Mouse (Mus musculus) T-helper 1 cell (primary cell): ENCODE measurements around the gene Fuk.
"Not testable (repeated sequence)": the region's sequence is repeated elsewhere in the genome, so short reads cannot be mapped to it uniquely, and the experiment has no call there.

Experiments
- in situ Hi-C: fragments of 300-600 bp; cut with MboI, MseI; formaldehyde crosslinking; loops from one replicate; pipeline ENCODE4 v1.15.1; 2025; ENCODE audit warnings: high pct_unique_total_duplicates

The Fuk gene

DNA sequence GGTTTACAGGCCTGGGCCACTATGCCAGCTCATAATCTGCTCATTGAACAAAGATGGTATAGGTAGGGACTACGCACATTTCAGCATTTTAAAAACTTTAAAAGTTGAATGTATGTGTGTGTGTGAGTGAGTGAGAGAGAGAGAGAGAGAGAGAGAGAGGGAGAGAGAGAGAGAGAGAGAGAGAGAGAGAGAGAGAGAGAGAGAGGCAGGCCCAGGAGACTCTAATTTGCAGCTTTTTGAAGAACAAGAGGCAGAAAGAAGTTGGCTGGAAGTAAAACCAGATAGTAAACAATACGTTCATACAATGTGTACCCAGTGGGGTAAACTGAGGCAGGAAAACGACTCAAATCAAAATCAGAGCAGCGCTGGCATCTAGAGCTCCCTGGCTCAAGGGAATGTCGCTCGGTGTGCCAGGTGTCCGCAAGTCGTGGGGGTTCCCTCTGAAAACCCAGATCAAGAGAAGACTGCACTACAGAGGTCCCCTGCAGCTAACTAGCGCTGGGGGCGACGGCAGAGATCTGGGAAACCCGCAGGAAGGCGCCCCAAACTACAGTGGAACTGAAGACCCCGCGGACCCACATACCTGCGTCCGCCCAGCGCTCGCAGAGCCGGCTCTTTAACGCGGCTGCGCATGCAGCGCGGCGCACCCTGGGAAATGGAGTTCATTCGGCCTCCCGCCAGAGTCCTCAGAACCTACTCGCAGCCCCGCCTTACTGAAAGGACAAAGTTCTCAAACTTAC lies at the start of gene Fuk:
Gene Fuk, minus strand, starts transcription at position 650 of the 740 bp plus-strand sequence.
- in situ Hi-C loops, result no loop called here

- in situ Hi-C loops, result loop anchor here (5.0 kb wide), 1 partner anchor 38 kb away; no protein-coding TSS in a partner anchor
These were observed 47.8 kb upstream of the Fuk start for GRCm38 (mm10) chr8:110950065-110950484.

GRCm38 (mm10) chr8:110945716-110946115 lies 43.4 kb upstream of the Fuk start:
- in situ Hi-C loops, result no loop called here

DNA sequence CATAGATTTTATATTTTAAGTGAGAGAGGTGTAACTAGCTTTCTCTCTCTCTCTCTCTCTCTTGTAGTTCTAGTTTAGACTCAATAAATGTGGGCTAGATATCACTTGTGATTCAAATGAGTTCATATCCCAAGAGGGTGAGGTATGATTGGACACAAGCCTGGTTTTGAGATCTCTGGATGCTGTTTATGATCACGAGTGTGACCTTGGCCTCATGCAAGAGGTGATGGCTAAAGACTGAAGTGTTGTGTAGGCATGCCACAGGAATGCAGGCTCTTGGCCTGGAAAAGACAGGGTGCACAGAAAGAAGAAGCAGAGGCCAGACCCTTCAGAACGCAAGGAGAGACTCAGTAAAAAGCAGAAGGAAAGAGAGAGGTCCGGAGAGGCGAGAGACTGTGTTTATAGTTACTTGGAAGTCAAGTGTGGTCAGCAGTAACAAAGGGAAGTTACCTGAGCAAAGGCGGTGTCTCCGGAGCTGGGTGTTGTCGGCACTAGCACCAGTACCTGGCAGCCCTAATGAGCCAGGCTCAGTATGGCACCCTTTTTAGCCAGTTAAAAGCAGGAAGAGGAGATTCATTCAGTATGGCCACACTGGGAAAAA lies 42.1 kb upstream of the Fuk start:
- in situ Hi-C loops, result no loop called here

- in situ Hi-C loops, result no loop called here
These were observed 39.2 kb upstream of the Fuk start for GRCm38 (mm10) chr8:110941453-110941948.

GRCm38 (mm10) chr8:110940682-110941452 lies 38.6 kb upstream of the Fuk start:
- in situ Hi-C loops, result no loop called here

- in situ Hi-C loops, result no loop called here
These were observed 36.7 kb upstream of the Fuk start for GRCm38 (mm10) chr8:110938882-110939589.

DNA sequence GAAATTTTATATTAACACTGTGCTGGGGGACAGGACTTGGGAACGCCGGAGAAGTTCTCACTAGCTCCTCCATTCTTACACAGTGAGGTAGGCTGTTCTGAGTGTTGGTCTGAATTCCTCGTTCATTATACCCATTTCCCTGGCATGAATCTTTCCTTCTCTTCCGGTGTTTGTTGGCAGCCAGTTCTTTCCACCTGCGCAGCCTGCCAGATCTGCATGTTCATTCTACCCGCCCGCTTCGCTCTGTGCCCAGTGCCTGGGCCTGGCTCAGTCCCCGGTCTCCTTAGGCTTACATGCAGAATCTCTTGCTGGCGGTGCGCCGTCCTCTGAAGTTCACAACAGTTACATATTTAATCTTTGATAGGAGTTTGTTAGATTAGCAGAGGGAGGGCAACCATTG lies 33.9 kb upstream of the Fuk start:
- in situ Hi-C loops, result no loop called here

- in situ Hi-C loops, result no loop called here
These were observed 31.0 kb upstream of the Fuk start for GRCm38 (mm10) chr8:110933272-110933671.

GRCm38 (mm10) chr8:110932444-110932843 lies 30.2 kb upstream of the Fuk start:
- in situ Hi-C loops, result no loop called here

GRCm38 (mm10) chr8:110931176-110931939 lies 29.1 kb upstream of the Fuk start:
- in situ Hi-C loops, result no loop called here

DNA sequence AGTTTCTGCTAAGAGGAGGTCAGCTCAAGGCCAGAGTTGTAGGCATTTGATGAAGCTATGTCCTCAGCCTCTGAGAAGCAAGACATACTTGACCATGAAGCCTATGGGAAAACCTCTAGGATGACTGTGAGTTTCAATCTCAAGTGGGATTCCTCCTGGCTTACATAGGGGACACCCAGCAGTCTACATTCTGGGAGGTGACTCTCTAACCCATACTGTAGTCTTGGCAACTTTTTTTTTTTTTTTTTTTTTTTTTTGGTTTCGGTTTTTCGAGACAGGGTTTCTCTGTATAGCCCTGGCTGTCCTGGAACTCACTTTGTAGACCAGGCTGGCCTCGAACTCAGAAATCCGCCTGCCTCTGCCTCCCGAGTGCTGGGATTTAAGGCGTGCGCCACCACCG lies 27.4 kb upstream of the Fuk start:
- in situ Hi-C loops, result not testable (repeated sequence)

DNA sequence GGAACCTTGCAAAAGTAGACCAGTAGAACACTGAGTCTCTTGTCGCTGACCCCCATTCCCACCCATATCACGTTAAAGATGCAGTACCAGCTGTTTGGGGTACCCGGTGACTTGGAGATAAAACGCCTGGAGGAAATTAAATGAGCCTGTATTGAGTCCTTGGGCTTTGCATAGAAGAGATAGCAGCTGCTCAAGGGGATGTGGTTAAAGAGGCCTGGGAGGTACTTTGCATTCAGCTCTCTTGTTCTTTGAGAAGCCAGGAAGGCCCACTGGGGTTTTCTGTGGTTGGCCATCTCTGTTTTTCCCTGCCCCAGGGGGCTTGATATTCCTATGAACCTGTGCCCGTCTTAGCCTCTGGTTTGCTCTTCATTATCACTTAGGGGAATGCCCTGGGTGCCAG lies 26.8 kb upstream of the Fuk start:
- in situ Hi-C loops, result no loop called here

DNA sequence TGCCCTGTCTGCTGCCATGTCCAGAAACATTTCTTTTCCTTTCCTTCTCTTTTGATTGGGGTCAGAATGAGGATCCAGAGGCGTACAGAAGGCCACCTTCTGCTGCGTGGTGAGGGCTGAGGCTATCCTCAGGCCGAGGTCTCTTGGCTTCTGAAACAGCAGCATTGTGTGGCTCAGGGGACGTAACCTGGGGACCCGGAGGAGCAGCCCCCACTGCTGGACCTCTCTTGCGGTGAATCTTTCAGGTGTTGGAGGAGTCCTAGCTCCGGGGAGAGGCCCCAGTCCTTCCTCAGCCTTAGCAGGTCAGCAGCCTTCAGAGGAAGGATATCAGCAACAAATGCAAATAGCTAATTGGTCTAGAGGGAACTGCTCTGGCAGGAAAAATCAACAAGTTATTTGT lies 26.1 kb upstream of the Fuk start:
- in situ Hi-C loops, result no loop called here

- in situ Hi-C loops, result no loop called here
These were observed 24.4 kb upstream of the Fuk start for GRCm38 (mm10) chr8:110926690-110927089.

DNA sequence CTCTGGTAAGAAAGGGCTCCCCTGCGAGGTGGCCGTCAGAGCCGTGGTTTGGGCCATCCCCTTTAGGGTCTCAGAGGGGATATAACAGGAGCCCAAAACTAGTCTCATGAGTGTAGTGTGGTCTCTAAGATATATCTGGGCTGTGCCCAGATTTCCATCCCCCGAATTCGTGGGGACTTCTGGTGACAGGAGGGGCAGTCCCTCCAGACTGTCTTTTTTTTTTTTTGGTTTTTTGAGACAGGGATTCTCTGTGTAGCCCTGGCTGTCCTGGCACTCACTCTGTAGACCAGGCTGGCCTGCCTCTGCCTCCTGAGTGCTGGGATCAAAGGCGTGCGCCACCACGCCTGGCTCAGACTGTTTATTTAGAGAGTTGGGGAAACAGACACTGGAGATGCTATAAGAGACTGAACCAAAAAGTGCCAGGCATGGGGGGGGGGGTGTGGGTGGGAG lies 23.4 kb upstream of the Fuk start:
- in situ Hi-C loops, result no loop called here

GRCm38 (mm10) chr8:110921492-110922230 lies 19.4 kb upstream of the Fuk start:
- in situ Hi-C loops, result no loop called here

DNA sequence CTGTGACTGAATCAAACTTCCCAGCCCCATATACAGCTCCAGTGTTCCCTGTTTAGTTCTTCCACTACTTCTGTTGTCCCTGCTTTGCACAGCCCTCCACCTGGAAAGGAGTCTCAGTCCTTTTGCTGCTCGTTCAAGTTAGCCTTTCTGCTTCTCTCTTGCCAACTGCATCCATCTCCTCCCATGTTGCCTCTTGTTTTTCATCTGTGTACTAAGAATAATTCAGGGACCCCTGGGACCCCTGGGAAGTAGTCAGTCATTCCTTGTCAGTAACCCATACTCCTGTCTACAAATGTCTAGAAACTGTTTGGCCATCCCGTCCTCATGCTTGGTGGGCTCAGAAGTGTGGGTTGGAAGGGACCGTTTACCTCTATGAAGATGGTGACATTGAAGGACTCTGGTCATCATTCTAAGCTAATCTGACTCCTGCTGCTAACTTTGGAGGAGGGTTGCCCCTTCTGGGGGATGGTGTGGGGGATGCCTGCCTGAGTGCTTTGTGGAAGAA lies 18.5 kb upstream of the Fuk start:
- in situ Hi-C loops, result no loop called here

DNA sequence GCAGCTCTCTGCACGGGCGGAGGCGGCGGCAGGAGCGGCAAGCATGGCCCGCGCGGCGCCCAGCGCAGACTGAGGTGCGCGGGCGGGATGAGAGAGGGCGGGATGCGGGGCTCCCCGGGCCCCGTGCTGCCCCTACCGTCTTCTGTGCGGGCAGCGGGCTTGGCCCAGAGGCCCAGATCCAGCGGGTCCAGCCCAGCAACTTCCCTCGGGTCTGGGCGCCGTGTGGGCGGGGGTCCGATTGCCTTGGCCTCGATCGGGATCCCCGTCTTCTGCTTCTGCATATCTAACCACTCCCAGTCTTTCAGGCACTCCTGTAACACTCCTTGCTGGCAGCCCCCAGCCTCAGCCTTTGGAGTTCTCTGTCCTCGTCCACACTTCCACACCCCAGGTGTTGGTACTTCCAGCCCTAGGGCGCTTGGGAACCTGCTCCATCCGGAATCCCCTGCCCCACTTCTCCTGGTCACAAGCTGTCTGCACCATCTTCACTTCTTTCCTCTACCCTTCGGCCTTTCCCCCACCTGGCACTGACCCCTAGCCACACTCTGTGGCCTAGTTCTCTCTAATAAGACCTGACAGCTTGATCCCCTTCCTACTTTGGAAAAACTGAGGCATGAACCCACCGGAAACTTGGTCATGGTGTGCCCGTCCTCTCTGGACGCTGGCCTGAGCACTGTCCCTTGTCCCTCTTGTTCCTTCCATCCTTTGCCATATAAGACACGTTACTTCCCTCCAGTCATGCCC lies 17.9 kb upstream of the Fuk start:
- in situ Hi-C loops, result no loop called here
